Mouse (Mus musculus): Measurements from ENCODE around the gene Camk2n1. TPM values are rescaled to one million over a fixed set of nuclear protein-coding genes. Genes with fewer than 3 reads are reported as not detected.

The Camk2n1 gene
- polyA plus RNA-seq (2012; ENCODE audit: low replicate concordance), result 1.6 and 1.9 TPM in 2 replicates

GRCm38 (mm10) chr4:138453753-138454570, at the start of gene Camk2n1:
Camk2n1 (plus strand) TSS chr4:138454314.

GRCm38 (mm10) chr4:138434347-138435316, 19.5 kb upstream of the Camk2n1 start, which contains the start of gene Mul1:
Mul1 (plus strand) TSS chr4:138434671.

Other genes with a start within 250 kb of the Camk2n1 start
- 19.2 and 47.7 TPM in 2 replicates for gene Hp1bp3, start 238.0 kb upstream of the Camk2n1 start, polyA plus RNA-seq (2012; ENCODE audit: low replicate concordance)
- gene Sh2d5, start 203.9 kb upstream of the Camk2n1 start, polyA plus RNA-seq (2012; ENCODE audit: low replicate concordance), result 3.2 and 8.8 TPM in 2 replicates
- 0.10 and 0.30 TPM in 2 replicates for gene Kif17, start 203.9 kb upstream of the Camk2n1 start, polyA plus RNA-seq (2012; ENCODE audit: low replicate concordance)
- 76.9 and 207 TPM in 2 replicates for gene Ddost, start 149.6 kb upstream of the Camk2n1 start, polyA plus RNA-seq (2012; ENCODE audit: low replicate concordance)
- gene Pink1, start 128.0 kb upstream of the Camk2n1 start, polyA plus RNA-seq (2012; ENCODE audit: low replicate concordance), result 19.5 and 26.3 TPM in 2 replicates
- 29.1 and 32.6 TPM in 2 replicates for gene Cda, start 86.3 kb upstream of the Camk2n1 start, polyA plus RNA-seq (2012; ENCODE audit: low replicate concordance)
- not detected in 2 replicates for gene Fam43b, start 57.8 kb upstream of the Camk2n1 start, polyA plus RNA-seq (2012; ENCODE audit: low replicate concordance)
- 19.9 and 26.6 TPM in 2 replicates for gene Mul1, start 19.6 kb upstream of the Camk2n1 start, polyA plus RNA-seq (2012; ENCODE audit: low replicate concordance)
- gene Vwa5b1, start 181.6 kb downstream of the Camk2n1 start, polyA plus RNA-seq (2012; ENCODE audit: low replicate concordance), result not detected in 2 replicates

Data from leukemia stem cell, adult 10-12 weeks (primary cell).